Mouse (Mus musculus) limb, embryonic 11.5 days (tissue): ENCODE measurements at regions not wholly inside any gene's neighbourhood (a gene's known extent, or its start where the extent isn't known, plus 50 kb on each side); places are given as distances from the start of the nearest gene placed in this dataset.

Experiments used
- ATAC-seq: fragments of 200-750 bp; cut with Nextera tagmentation; 2 replicates; pipeline ENCODE4 v1.8.0; 2017; ENCODE audit warnings: low read depth; ENCODE audit not compliant: insufficient number of reproducible peaks, low FRiP score, low TSS enrichment
- DNase-seq: peaks from one replicate; pipeline ENCODE4 v3.0.0-alpha.2; 2015; ENCODE audit warnings: low spot score
- H3K27ac ChIP-seq: fragments of 300-500 bp; sonication (generic); replicated peaks from 2 replicates; pipeline ENCODE4 v1.5.1; 2014; ENCODE audit warnings: low read depth, mild to moderate bottlenecking, low read length
- H3K27me3 ChIP-seq: fragments of 300-500 bp; sonication (generic); 2 replicates; pipeline ENCODE4 v1.6.1; 2014; ENCODE audit warnings: mild to moderate bottlenecking, low read length, mixed read lengths; ENCODE audit not compliant: control insufficient read depth, insufficient read depth
- H3K36me3 ChIP-seq: fragments of 300-500 bp; sonication (generic); 2 replicates; pipeline ENCODE4 v1.6.1; 2014; ENCODE audit warnings: mild to moderate bottlenecking, low read length, moderate library complexity, mixed read lengths; ENCODE audit not compliant: control insufficient read depth, insufficient read depth
- H3K4me1 ChIP-seq: fragments of 300-500 bp; sonication (generic); 2 replicates; pipeline ENCODE4 v1.6.1; 2014; ENCODE audit warnings: low read length, mixed read lengths; ENCODE audit not compliant: control insufficient read depth, insufficient read depth
- H3K4me2 ChIP-seq: fragments of 300-500 bp; sonication (generic); 2 replicates; pipeline ENCODE4 v1.6.1; 2014; ENCODE audit warnings: low read depth, mild to moderate bottlenecking, moderate library complexity; ENCODE audit not compliant: severe bottlenecking
- H3K4me3 ChIP-seq: fragments of 300-500 bp; sonication (generic); 2 replicates; pipeline ENCODE4 v1.5.1; 2014; ENCODE audit warnings: low read depth, low read length
- H3K9ac ChIP-seq: fragments of 300-500 bp; sonication (generic); 2 replicates; pipeline ENCODE4 v1.6.1; 2014; ENCODE audit warnings: mild to moderate bottlenecking, low read length
- H3K9me3 ChIP-seq: fragments of 300-500 bp; sonication (generic); 2 replicates; pipeline ENCODE4 v1.6.1; 2016; ENCODE audit warnings: low read length; ENCODE audit not compliant: control insufficient read depth
- WGBS: fragments of 180-500 bp; shearing (Covaris S2); extraction: QIAGEN DNeasy Blood & Tissue Kit; methylation state at CpG from one replicate; pipeline ENCODE4 v1.1.7; 2014; 5-methylcytosine and 5-hydroxymethylcytosine counted together

GRCm38 (mm10) chr3:19000179-19000578, 628.3 kb downstream of the 1700064H15Rik start:
- no peaks in the 10 kb centered on the region for H3K36me3 ChIP-seq
- 84% methylated on average over 5 of the region's 5 CpGs for WGBS
- no peak overlapping the region for H3K4me2 ChIP-seq
- no peak overlapping the region for H3K4me3 ChIP-seq
- no peak for ATAC-seq
- H3K4me1 ChIP-seq = no peaks in the 10 kb centered on the region
- no peaks in the 10 kb centered on the region for H3K27me3 ChIP-seq
- no peak for DNase-seq
- H3K27ac ChIP-seq = no peak overlapping the region
- H3K9ac ChIP-seq = no peak overlapping the region
- H3K9me3 ChIP-seq = no peaks in the 10 kb centered on the region

DNA sequence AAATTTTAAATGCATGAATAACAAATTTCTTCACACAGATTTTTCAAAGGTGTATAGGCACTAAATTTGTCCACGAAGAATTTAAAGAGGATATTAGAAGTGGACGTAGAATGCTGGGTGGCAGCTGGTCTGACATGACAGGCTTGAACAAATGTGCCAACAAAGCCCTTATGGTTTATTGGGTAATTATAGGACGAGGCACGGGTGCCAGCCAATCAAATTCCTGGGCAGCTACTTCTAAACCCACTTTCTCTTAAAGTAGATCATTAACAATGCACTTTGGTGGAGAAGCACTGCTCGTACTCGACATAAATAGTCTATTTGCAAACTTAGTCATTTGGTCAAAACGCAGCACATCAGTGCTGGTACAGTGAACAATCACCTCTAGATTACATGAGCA, 626.4 kb downstream of the 1700064H15Rik start:
- Histone ChIP-seq H3K4me1 (no peaks in the 10 kb centered on the region), H3K9me3 (no peaks in the 10 kb centered on the region), H3K27ac (no peak overlapping the region), H3K9ac (no peak overlapping the region), H3K4me2 (no peak overlapping the region), H3K27me3 (no peaks in the 10 kb centered on the region), H3K4me3 (no peak overlapping the region), H3K36me3 (no peaks in the 10 kb centered on the region)
- ATAC-seq (no peak), DNase-seq (peak; percentile 12)
- 59% methylated on average over 7 of the region's 7 CpGs for WGBS

GRCm38 (mm10) chr3:19004792-19005191, 623.7 kb downstream of the 1700064H15Rik start:
- Histone ChIP-seq H3K27ac (no peak overlapping the region), H3K27me3 (no peaks in the 10 kb centered on the region), H3K9ac (no peak overlapping the region), H3K36me3 (no peaks in the 10 kb centered on the region), H3K9me3 (no peaks in the 10 kb centered on the region), H3K4me2 (no peak overlapping the region), H3K4me3 (no peak overlapping the region), H3K4me1 (no peaks in the 10 kb centered on the region)
- DNase-seq (no peak), ATAC-seq (no peak)
- 78% methylated on average over 1 of the region's 1 CpGs for WGBS

DNA sequence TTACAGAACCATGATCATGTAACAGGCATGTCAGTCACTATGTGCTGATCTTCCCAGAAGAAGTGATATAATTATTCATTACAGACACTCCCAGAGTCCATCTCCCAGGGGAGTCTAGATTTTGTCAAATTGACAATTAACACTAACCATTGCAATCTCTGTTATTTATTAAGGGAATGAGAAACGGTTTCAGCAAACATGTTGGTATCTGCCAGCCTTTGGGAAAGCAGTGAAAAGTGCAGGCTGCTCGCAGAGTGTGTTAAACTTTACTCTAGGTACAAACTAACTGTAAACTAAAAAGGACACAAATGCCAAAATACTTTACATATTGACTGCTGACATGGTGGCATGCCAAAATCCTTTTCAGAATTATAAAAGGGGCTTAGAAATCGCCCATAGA, 583.9 kb downstream of the 1700064H15Rik start:
- WGBS = 71% methylated on average over 3 of the region's 3 CpGs
- ATAC-seq = no peak
- DNase-seq = no peak
- no peak overlapping the region for H3K4me2 ChIP-seq
- no peaks in the 10 kb centered on the region for H3K36me3 ChIP-seq
- no peaks in the 10 kb centered on the region for H3K27me3 ChIP-seq
- H3K4me1 ChIP-seq = no peaks in the 10 kb centered on the region
- H3K4me3 ChIP-seq = no peak overlapping the region
- H3K9me3 ChIP-seq = no peaks in the 10 kb centered on the region
- H3K27ac ChIP-seq = no peak overlapping the region
- H3K9ac ChIP-seq = no peak overlapping the region

DNA sequence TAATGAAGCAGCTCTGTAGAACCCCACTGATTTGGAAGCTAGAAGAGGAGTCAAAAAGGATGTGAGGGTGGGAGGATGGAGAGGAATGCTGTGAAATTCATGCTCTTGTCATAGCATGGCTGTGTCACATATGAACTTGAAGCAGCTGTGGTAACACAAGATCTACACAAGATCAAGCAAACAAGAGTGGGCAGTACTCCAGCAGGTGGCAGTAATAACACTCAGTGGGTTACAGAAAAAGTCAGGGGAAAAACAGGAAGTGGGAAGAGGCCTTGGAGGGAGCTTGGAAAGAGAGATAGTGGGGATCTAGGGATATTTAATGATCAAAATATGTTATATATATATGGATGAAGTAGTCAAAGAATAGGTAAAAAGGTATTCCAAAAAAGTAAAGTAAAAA, 582.5 kb downstream of the 1700064H15Rik start:
- Histone ChIP-seq H3K4me3 (no peak overlapping the region), H3K9me3 (no peaks in the 10 kb centered on the region), H3K4me2 (no peak overlapping the region)

GRCm38 (mm10) chr3:19046610-19047009, 581.9 kb downstream of the 1700064H15Rik start:
- ATAC-seq = no peak
- Histone ChIP-seq H3K4me1 (no peaks in the 10 kb centered on the region), H3K9ac (no peak overlapping the region), H3K4me3 (no peak overlapping the region), H3K9me3 (no peaks in the 10 kb centered on the region), H3K27me3 (no peaks in the 10 kb centered on the region), H3K36me3 (no peaks in the 10 kb centered on the region), H3K27ac (no peak overlapping the region), H3K4me2 (no peak overlapping the region)
- DNase-seq = no peak
- 81% methylated on average over 1 of the region's 1 CpGs for WGBS

More for the DNA sequence above, 582.5 kb downstream of the 1700064H15Rik start:
- DNase-seq = no peak
- Histone ChIP-seq H3K27me3 (no peaks in the 10 kb centered on the region), H3K36me3 (no peaks in the 10 kb centered on the region), H3K9ac (no peak overlapping the region), H3K4me1 (no peaks in the 10 kb centered on the region), H3K27ac (no peak overlapping the region)
- no peak for ATAC-seq

GRCm38 (mm10) chr3:19055961-19056360, 572.5 kb downstream of the 1700064H15Rik start:
- Histone ChIP-seq H3K4me1 (no peaks in the 10 kb centered on the region), H3K4me3 (no peak overlapping the region), H3K27me3 (no peaks in the 10 kb centered on the region), H3K9ac (no peak overlapping the region), H3K9me3 (no peaks in the 10 kb centered on the region), H3K36me3 (no peaks in the 10 kb centered on the region), H3K4me2 (no peak overlapping the region), H3K27ac (no peak overlapping the region)
- 81% methylated on average over 3 of the region's 3 CpGs for WGBS
- no peak for DNase-seq
- no peak for ATAC-seq

GRCm38 (mm10) chr3:19056623-19057022, 571.9 kb downstream of the 1700064H15Rik start:
- no peaks in the 10 kb centered on the region for H3K9me3 ChIP-seq
- H3K4me2 ChIP-seq = no peak overlapping the region
- no peak for ATAC-seq
- no peak overlapping the region for H3K4me3 ChIP-seq
- H3K27ac ChIP-seq = no peak overlapping the region
- no peaks in the 10 kb centered on the region for H3K4me1 ChIP-seq
- WGBS = 20% methylated on average over 9 of the region's 9 CpGs
- no peaks in the 10 kb centered on the region for H3K27me3 ChIP-seq
- peak; percentile 25 for DNase-seq
- no peak overlapping the region for H3K9ac ChIP-seq
- H3K36me3 ChIP-seq = no peaks in the 10 kb centered on the region
